Mouse (Mus musculus) cerebellum, adult 2 months (tissue): ENCODE measurements around the gene 2810408A11Rik.

ENCODE experiments used
- CTCF ChIP-seq: fragments of 200-500 bp; IDR thresholded peaks from 2 replicates; pipeline ENCODE4 v1.5.1; 2011; ENCODE audit warnings: low read depth, mild to moderate bottlenecking, control low read depth, low read length, moderate library complexity, borderline replicate concordance; ENCODE audit not compliant: insufficient read depth
- POLR2A ChIP-seq: fragments of 200-500 bp; IDR thresholded peaks from 2 replicates; pipeline ENCODE4 v1.6.1; 2011; ENCODE audit warnings: low read length, control low read depth, borderline replicate concordance; ENCODE audit not compliant: insufficient read depth

GRCm38 (mm10) chr11:69912716-69913530 is 12.1 kb upstream of the 2810408A11Rik start:
- TF ChIP-seq POLR2A, result no peak
- TF ChIP-seq CTCF, result no peak
